Mouse (Mus musculus): ENCODE results near the gene Ppm1h.
A peak's percentile ranks its signal among the peaks of the same experiment; 100 is the strongest.

Gene Ppm1h

DNA sequence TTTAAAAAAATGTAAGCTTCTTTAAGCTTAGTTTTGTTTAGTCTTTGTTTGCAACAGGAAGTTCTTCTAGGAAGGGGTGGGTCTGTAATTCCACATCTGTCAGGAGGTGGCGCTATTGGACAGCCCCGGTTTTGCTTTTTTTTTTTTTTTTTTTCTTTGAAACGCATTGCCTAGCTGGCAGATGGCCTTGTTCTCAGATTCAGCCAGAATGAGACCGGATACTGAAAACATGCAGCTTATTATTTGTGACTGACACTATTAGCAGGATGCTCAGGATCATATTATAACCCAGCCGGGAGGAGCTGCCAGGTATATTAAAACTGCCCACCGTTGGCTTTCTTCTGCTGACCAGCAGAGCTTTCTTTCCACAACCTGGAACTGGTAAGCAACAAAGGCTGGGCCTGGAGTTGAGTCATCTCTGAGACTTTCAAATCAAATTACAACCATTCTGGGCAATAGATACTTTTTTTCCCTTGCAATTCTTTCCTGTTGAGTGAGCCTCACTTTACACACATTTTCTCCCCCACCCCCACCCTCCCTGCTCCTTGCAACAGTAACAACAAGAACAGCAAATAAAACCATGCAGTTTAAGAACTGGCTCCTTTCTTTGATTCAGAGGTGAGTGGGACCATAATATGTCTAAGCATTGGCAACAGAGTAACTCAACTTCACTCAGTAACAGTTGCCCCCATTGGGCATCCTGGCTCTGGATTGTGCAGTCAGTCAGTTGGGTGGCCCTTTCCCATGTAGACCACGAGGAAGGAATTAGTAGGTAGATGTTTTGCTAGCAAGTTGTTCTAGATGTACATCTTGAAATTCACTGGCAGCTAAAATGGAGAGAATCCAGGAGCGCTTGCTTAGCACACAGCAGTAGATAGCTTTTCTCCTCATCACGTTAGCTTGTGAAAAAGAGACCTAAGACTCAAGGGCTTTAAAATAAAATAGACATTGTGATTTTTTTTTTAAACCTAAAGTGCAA is 128.9 kb downstream of the Ppm1h start:
- ATAC-seq (ENCODE audit: low TSS enrichment) = peak; percentile 32

DNA sequence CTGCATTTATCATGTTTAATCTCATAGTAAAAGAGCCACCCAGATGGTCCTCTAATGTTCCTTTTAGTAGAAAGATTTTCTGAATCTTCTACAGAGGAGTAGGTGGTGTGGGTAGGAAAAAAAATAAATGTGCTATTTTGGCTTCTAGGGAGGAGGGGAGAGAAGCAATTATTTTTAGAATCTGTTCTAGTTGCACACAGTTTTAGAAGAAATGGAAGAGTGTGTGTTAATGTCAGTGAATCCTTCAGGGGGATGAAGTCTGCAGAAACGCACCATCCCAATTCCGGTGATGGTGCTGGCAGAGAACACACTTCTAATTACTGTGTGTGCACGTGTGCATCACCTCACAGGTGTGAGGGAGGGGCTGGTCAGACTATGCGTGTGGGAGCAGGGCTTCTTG is 129.6 kb downstream of the Ppm1h start:
- ATAC-seq (ENCODE audit: low TSS enrichment) = peak; percentile 73

DNA sequence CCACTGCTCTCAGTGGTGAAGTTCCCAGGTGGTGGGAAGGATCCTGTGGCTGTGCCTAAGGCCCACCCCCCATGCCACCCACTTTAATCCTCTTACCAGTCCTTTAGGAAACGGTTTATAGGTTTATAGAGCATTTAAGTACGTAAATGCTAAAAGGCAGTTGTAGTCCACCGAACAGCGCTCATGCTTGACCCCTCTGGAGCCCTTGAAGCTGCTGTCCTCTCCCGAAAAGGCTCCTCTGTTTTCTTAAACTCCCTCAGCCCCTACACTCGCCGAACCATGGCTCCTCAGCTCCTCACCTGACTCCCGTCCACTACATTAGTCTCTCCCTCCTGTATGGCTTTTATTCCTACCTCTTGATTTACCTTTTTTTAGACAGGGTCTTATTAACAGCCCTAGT is 131.3 kb downstream of the Ppm1h start:
- no peak for ATAC-seq (ENCODE audit: low TSS enrichment)

GRCm38 (mm10) chr10:122815094-122815493 is 136.5 kb downstream of the Ppm1h start:
- ATAC-seq (ENCODE audit: low TSS enrichment) = peak; percentile 38

DNA sequence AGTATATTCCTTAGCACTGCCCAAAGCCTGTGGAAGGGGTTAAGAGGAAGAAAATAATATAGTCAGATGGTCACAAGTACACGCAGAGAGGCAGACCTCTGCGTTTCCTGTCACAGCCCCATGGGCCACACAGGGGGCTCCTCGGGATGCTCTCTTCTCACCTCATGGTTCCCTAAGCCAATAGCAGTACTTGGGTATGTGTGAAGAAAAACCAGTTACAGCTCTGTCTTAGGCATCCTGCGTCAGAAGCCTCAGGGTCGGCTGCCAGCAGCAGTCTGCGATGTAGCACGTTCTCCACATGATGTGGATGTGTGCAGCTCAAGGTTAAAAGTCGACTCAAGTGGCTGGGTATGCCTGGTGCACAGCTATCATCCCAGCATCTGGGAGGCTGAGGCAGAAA is 139.2 kb downstream of the Ppm1h start:
- no peak for ATAC-seq (ENCODE audit: low TSS enrichment)

- ATAC-seq (ENCODE audit: low TSS enrichment) = no peak
Observed at GRCm38 (mm10) chr10:122819808-122820207, 141.2 kb downstream of the Ppm1h start.

DNA sequence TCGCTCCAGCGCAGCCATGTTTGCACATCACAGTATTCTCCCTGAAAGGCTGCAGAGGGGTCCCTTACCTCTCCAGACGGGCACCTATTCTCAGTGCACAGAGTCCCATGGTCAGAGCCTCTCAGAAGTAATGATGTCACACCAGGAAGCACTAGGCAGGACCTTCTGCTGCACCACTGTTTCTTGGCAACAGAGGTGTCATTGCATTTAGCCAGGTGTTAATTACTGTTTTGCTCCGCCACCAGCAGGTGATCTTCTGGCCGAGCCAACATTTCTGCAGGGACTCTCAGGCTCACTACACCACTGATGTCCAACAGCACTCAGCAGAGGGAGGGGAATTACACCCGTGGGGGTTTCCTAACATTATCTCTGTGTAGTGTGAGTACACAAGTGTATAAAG is 143.0 kb downstream of the Ppm1h start:
- no peak for ATAC-seq (ENCODE audit: low TSS enrichment)

- ATAC-seq (ENCODE audit: low TSS enrichment) = no peak
Observed at GRCm38 (mm10) chr10:122823642-122824041, 145.1 kb downstream of the Ppm1h start.

GRCm38 (mm10) chr10:122826696-122827331 is 148.3 kb downstream of the Ppm1h start:
- ATAC-seq (ENCODE audit: low TSS enrichment) = peak; percentile 29; the same call in 1 of the 2 replicates

- ATAC-seq (ENCODE audit: low TSS enrichment) = no peak
Observed at GRCm38 (mm10) chr10:122827719-122828414, 149.3 kb downstream of the Ppm1h start.

GRCm38 (mm10) chr10:122829801-122830217 is 151.2 kb downstream of the Ppm1h start:
- no peak for ATAC-seq (ENCODE audit: low TSS enrichment)

DNA sequence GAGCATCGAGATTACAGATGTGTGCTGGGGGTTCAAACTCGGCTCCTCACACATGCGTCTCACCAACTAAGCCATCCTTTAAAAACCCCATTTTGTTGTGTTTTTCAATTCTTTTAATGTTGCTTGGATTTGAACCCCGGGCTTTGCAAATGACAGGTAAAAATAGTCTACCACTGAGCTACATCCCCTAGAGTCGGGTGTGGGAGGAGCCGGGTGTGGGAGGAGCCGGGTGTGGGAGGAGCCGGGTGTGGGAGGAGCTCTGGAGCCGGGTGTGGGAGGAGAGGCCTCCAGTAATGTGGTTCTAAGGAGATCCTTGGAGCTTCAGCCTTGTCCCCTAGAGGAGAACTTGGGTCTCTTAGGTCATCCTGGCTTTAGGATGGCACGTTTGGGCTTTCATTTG is 152.1 kb downstream of the Ppm1h start:
- ATAC-seq (ENCODE audit: low TSS enrichment) = no peak

GRCm38 (mm10) chr10:122842014-122842413 is 163.5 kb downstream of the Ppm1h start:
- no peak for ATAC-seq (ENCODE audit: low TSS enrichment)

GRCm38 (mm10) chr10:122842961-122843360 is 164.4 kb downstream of the Ppm1h start:
- peak; percentile 42 for ATAC-seq (ENCODE audit: low TSS enrichment)

GRCm38 (mm10) chr10:122845471-122845870 is 166.9 kb downstream of the Ppm1h start:
- peak; percentile 42; the same call in 1 of the 2 replicates for ATAC-seq (ENCODE audit: low TSS enrichment)

- ATAC-seq (ENCODE audit: low TSS enrichment) = no peak
Observed at GRCm38 (mm10) chr10:122846476-122846875, 167.9 kb downstream of the Ppm1h start.

GRCm38 (mm10) chr10:122848020-122848457 is 169.5 kb downstream of the Ppm1h start:
- no peak for ATAC-seq (ENCODE audit: low TSS enrichment)

- peak; percentile 75 for ATAC-seq (ENCODE audit: low TSS enrichment)
Observed at GRCm38 (mm10) chr10:122851267-122852160, 173.0 kb downstream of the Ppm1h start.

DNA sequence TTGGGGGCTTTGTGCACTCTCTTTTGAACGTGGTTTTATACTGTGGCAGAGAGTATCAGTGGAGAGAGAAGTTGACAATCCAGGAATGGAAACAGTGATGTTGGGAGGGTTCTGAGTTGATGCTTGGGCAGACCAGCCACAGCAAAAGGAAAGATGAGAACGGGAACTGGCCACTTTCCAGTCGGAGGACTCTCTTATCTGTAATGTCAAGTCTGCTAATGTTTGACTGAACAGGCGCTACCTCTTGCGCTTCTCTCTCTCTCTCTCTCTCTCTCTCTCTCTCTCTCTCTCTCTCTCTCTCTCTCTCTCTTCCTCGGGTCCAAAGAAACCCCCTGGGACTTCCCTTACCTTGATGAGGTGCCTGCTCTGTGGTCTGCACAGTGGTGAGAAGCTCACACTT is 176.0 kb downstream of the Ppm1h start:
- no peak for ATAC-seq (ENCODE audit: low TSS enrichment)

- no peak for ATAC-seq (ENCODE audit: low TSS enrichment)
Observed at GRCm38 (mm10) chr10:122855149-122855548, 176.6 kb downstream of the Ppm1h start.

Data from frontal cortex, adult (tissue).